Mouse (Mus musculus): ENCODE measurements around the gene Exosc8. TPM values are rescaled to one million over a fixed set of nuclear protein-coding genes. Genes with fewer than 3 reads are reported as not detected.
"Not testable (repeated sequence)": the region's sequence is repeated elsewhere in the genome, so short reads cannot be mapped to it uniquely, and the experiment has no call there.

The Exosc8 gene
- polyA plus RNA-seq, 2 experiments = 64.1 to 84.5 TPM

GRCm38 (mm10) chr3:54717348-54717747 is 17.8 kb downstream of the Exosc8 start:
- Histone ChIP-seq H3K9me3 (ENCODE audit: control insufficient read depth, low read length) (no peaks in the 10 kb centered on the region), H3K27me3 (ENCODE audit: control insufficient read depth, insufficient read depth, low read length) (no peaks in the 10 kb centered on the region), H3K4me2 (ENCODE audit: low read depth) (no peak overlapping the region), H3K36me3 (replicated peaks; ENCODE audit: control insufficient read depth, insufficient read depth, low read depth) (peaks cover 25% of the 10 kb centered on the region), H3K27ac (no peak overlapping the region), H3K4me3 (ENCODE audit: insufficient read depth in 1 of 2, low read depth in 2 of 2, low read length in 2 of 2) (no peak overlapping the region), H3K4me1 (replicated peaks; ENCODE audit: control insufficient read depth in 2 of 2, insufficient read depth in 2 of 2, low read length in 1 of 2) (no peaks in the 10 kb centered on the region), H3K9ac (replicated peaks) (no peak overlapping the region)
- no peak for ATAC-seq (ENCODE audit: insufficient read depth)
- 80% methylated on average over 6 of the region's 6 CpGs for WGBS (ENCODE audit: insufficient replicate concordance)
- TF ChIP-seq EP300 (IDR thresholded peaks at IDR 0.05; ENCODE audit: low read depth) = no peak
- TF ChIP-seq CTCF (IDR thresholded peaks at IDR 0.05; ENCODE audit: low read depth) = no peak
- no peak for DNase-seq (ENCODE audit: low read depth in 3 of 3, low spot score in 3 of 3)

- ATAC-seq (ENCODE audit: insufficient read depth) = no peak
- Histone ChIP-seq H3K4me1 (replicated peaks; ENCODE audit: control insufficient read depth in 2 of 2, insufficient read depth in 2 of 2, low read length in 1 of 2) (no peaks in the 10 kb centered on the region), H3K4me3 (ENCODE audit: insufficient read depth in 1 of 2, low read depth in 2 of 2, low read length in 2 of 2) (no peak overlapping the region), H3K36me3 (replicated peaks; ENCODE audit: control insufficient read depth, insufficient read depth, low read depth) (peaks cover 32% of the 10 kb centered on the region), H3K27ac (no peak overlapping the region), H3K9ac (replicated peaks) (no peak overlapping the region), H3K9me3 (ENCODE audit: control insufficient read depth, low read length) (no peaks in the 10 kb centered on the region), H3K27me3 (ENCODE audit: control insufficient read depth, insufficient read depth, low read length) (no peaks in the 10 kb centered on the region), H3K4me2 (ENCODE audit: low read depth) (no peak overlapping the region)
- WGBS (ENCODE audit: insufficient replicate concordance) = 89% methylated on average over 6 of the region's 6 CpGs
- TF ChIP-seq CTCF (IDR thresholded peaks at IDR 0.05; ENCODE audit: low read depth) (no peak), EP300 (IDR thresholded peaks at IDR 0.05; ENCODE audit: low read depth) (no peak)
- no peak for DNase-seq (ENCODE audit: low read depth in 3 of 3, low spot score in 3 of 3)
These were observed 19.7 kb downstream of the Exosc8 start for GRCm38 (mm10) chr3:54715461-54715860.

- 76% methylated on average over 6 of the region's 6 CpGs for WGBS (ENCODE audit: insufficient replicate concordance)
- Histone ChIP-seq H3K4me2 (ENCODE audit: low read depth) (no peak within 1 kb of the TSS), H3K4me1 (replicated peaks; ENCODE audit: control insufficient read depth in 2 of 2, insufficient read depth in 2 of 2, low read length in 1 of 2) (no peaks in the 10 kb centered on the region), H3K9ac (replicated peaks) (no peak within 1 kb of the TSS), H3K4me3 (ENCODE audit: insufficient read depth in 1 of 2, low read depth in 2 of 2, low read length in 2 of 2) (no peak within 1 kb of the TSS), H3K27ac (no peak within 1 kb of the TSS), H3K36me3 (replicated peaks; ENCODE audit: control insufficient read depth, insufficient read depth, low read depth) (peaks cover 42% of the 10 kb centered on the region), H3K9me3 (ENCODE audit: control insufficient read depth, low read length) (no peaks in the 10 kb centered on the region), H3K27me3 (ENCODE audit: control insufficient read depth, insufficient read depth, low read length) (no peaks in the 10 kb centered on the region)
- ATAC-seq (ENCODE audit: insufficient read depth) (no peak), DNase-seq (ENCODE audit: low read depth in 3 of 3, low spot score in 3 of 3) (no peak)
- TF ChIP-seq CTCF (IDR thresholded peaks at IDR 0.05; ENCODE audit: low read depth) (no peak), EP300 (IDR thresholded peaks at IDR 0.05; ENCODE audit: low read depth) (no peak)
These were observed 20.9 kb downstream of the Exosc8 start, which contains the start of gene Gm21958 for GRCm38 (mm10) chr3:54714253-54714652. TSS of gene Gm21958 (minus strand) at chr3:54714353.

- Histone ChIP-seq H3K4me3 (ENCODE audit: insufficient read depth in 1 of 2, low read depth in 2 of 2, low read length in 2 of 2) (no peak overlapping the region), H3K9me3 (ENCODE audit: control insufficient read depth, low read length) (no peaks in the 10 kb centered on the region), H3K4me1 (replicated peaks; ENCODE audit: control insufficient read depth in 2 of 2, insufficient read depth in 2 of 2, low read length in 1 of 2) (no peaks in the 10 kb centered on the region), H3K4me2 (ENCODE audit: low read depth) (no peak overlapping the region), H3K9ac (replicated peaks) (no peak overlapping the region), H3K36me3 (replicated peaks; ENCODE audit: control insufficient read depth, insufficient read depth, low read depth) (peaks cover 38% of the 10 kb centered on the region), H3K27ac (no peak overlapping the region), H3K27me3 (ENCODE audit: control insufficient read depth, insufficient read depth, low read length) (no peaks in the 10 kb centered on the region)
- 71% methylated on average over 9 of the region's 9 CpGs for WGBS (ENCODE audit: insufficient replicate concordance)
- ATAC-seq (ENCODE audit: insufficient read depth) (no peak), DNase-seq (ENCODE audit: low read depth in 3 of 3, low spot score in 3 of 3) (no peak)
- TF ChIP-seq EP300 (IDR thresholded peaks at IDR 0.05; ENCODE audit: low read depth) (no peak), CTCF (IDR thresholded peaks at IDR 0.05; ENCODE audit: low read depth) (no peak)
These were observed 26.2 kb downstream of the Exosc8 start for GRCm38 (mm10) chr3:54708972-54709371.

- not testable (repeated sequence) for H3K27ac ChIP-seq; H3K4me2 ChIP-seq (ENCODE audit: low read depth); H3K9me3 ChIP-seq (ENCODE audit: control insufficient read depth, low read length); ATAC-seq (ENCODE audit: insufficient read depth); H3K4me3 ChIP-seq (ENCODE audit: insufficient read depth in 1 of 2, low read depth in 2 of 2, low read length in 2 of 2); H3K9ac ChIP-seq (replicated peaks); H3K27me3 ChIP-seq (ENCODE audit: control insufficient read depth, insufficient read depth, low read length); DNase-seq (ENCODE audit: low read depth in 3 of 3, low spot score in 3 of 3); H3K4me1 ChIP-seq (replicated peaks; ENCODE audit: control insufficient read depth in 2 of 2, insufficient read depth in 2 of 2, low read length in 1 of 2)
- 83% methylated on average over 8 of the region's 8 CpGs for WGBS (ENCODE audit: insufficient replicate concordance)
- peaks cover 29% of the 10 kb centered on the region for H3K36me3 ChIP-seq (replicated peaks; ENCODE audit: control insufficient read depth, insufficient read depth, low read depth)
These were observed 31.1 kb downstream of the Exosc8 start for GRCm38 (mm10) chr3:54704106-54704505.

Data from liver, embryonic 14.5 days (tissue).